Mouse (Mus musculus) forebrain, embryonic 11.5 days (tissue): Measurements from ENCODE around the gene Sco2. TPM values are rescaled to one million over a fixed set of nuclear protein-coding genes. Genes with fewer than 3 reads are reported as not detected.
A peak's percentile ranks its signal among the peaks of the same experiment; 100 is the strongest.

ENCODE experiments used
- ATAC-seq: fragments of 200-750 bp; cut with Nextera tagmentation; replicated peaks from 2 replicates; pipeline ENCODE4 v1.8.0; 2017; ENCODE audit warnings: moderate TSS enrichment; ENCODE audit not compliant: low FRiP score
- DNase-seq: peaks from one replicate; pipeline ENCODE4 v3.0.0-alpha.2; 2017; ENCODE audit warnings: low spot score
- H3K27ac ChIP-seq: fragments of 300-500 bp; sonication (generic); 2 replicates; pipeline ENCODE4 v1.5.1; 2014; ENCODE audit warnings: low read depth, low read length
- H3K27me3 ChIP-seq: fragments of 300-500 bp; sonication (generic); 2 replicates; pipeline ENCODE4 v1.6.1; 2014; ENCODE audit warnings: mild to moderate bottlenecking, low read length, mixed read lengths; ENCODE audit not compliant: control insufficient read depth, insufficient read depth
- H3K36me3 ChIP-seq: fragments of 300-500 bp; sonication (generic); 2 replicates; pipeline ENCODE4 v1.6.1; 2014; ENCODE audit warnings: mild to moderate bottlenecking, low read length, moderate library complexity, mixed read lengths; ENCODE audit not compliant: control insufficient read depth, insufficient read depth
- H3K4me1 ChIP-seq: fragments of 300-500 bp; sonication (generic); replicated peaks from 2 replicates; pipeline ENCODE4 v1.6.1; 2014; ENCODE audit warnings: low read length, mixed read lengths; ENCODE audit not compliant: control insufficient read depth, insufficient read depth
- H3K4me2 ChIP-seq: fragments of 300-500 bp; sonication (generic); 2 replicates; pipeline ENCODE4 v1.6.1; 2014; ENCODE audit warnings: low read depth, mild to moderate bottlenecking, low read length, moderate library complexity, mixed read lengths; ENCODE audit not compliant: severe bottlenecking
- H3K4me3 ChIP-seq: fragments of 300-500 bp; sonication (generic); 2 replicates; pipeline ENCODE4 v1.5.1; 2014; ENCODE audit warnings: low read depth, low read length
- H3K9ac ChIP-seq: fragments of 300-500 bp; sonication (generic); 2 replicates; pipeline ENCODE4 v1.6.1; 2014; ENCODE audit warnings: low read length
- H3K9me3 ChIP-seq: fragments of 300-500 bp; sonication (generic); 2 replicates; pipeline ENCODE4 v1.6.1; 2016; ENCODE audit warnings: low read length, mixed read lengths; ENCODE audit not compliant: control insufficient read depth
- WGBS: fragments of 180-500 bp; shearing (Covaris S2); extraction: QIAGEN DNeasy Blood & Tissue Kit; methylation state at CpG from one replicate; pipeline ENCODE4 v1.1.7; 2014; 5-methylcytosine and 5-hydroxymethylcytosine counted together
- polyA plus RNA-seq: library from polyadenylated mRNA; unstranded; fragments of >200 nt; fragmentation: Nextera tagmentation; extraction: Ambion mirVana; gene quantifications from 2 replicates; pipeline ENCODE4 v1.2.1, GENCODE M21; 2014

Gene Sco2
- polyA plus RNA-seq, 1 experiment from 2014 or later, result 5.7 TPM

DNA sequence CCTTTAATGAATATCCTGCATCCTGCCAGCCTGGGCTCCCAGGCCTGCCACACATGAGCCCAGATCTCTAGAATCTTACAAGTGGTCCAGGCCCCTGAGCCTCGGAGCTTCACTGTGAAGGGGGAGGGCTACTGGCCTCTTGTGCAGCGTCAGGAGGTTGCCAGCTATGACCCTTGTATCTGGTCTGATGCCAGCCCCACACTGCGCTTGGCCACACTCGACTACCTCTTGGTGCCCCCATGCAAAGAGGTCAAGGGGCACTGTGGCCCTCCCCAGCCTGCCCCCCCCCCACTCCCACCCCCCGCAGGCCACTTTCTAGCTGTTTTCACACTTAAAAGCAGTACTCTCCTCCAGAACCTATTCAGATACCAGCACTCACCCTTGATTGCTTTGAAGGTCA is 47.2 kb downstream of the Sco2 start:
- Histone ChIP-seq H3K27ac (no peak overlapping the region), H3K4me3 (no peak overlapping the region), H3K9ac (no peak overlapping the region), H3K9me3 (no peaks in the 10 kb centered on the region), H3K27me3 (peaks cover 2% of the 10 kb centered on the region; the same call in 1 of the 2 replicates), H3K4me1 (0 out of 2 replicates have a peak, but pooled peaks cover 2% of the 10 kb centered on the region), H3K4me2 (no peak overlapping the region), H3K36me3 (no peaks in the 10 kb centered on the region)
- DNase-seq (no peak), ATAC-seq (no peak)
- WGBS, result 76% methylated on average over 5 of the region's 5 CpGs

GRCm38 (mm10) chr15:89323656-89324055 is 50.0 kb downstream of the Sco2 start:
- ATAC-seq (no peak), DNase-seq (no peak)
- no peak overlapping the region for H3K27ac ChIP-seq
- H3K36me3 ChIP-seq, result no peaks in the 10 kb centered on the region
- peaks cover 2% of the 10 kb centered on the region; the same call in 1 of the 2 replicates for H3K27me3 ChIP-seq
- H3K4me3 ChIP-seq, result no peak overlapping the region
- no peaks in the 10 kb centered on the region for H3K9me3 ChIP-seq
- 0 out of 2 replicates have a peak, but pooled peaks cover 2% of the 10 kb centered on the region for H3K4me1 ChIP-seq
- no peak overlapping the region for H3K9ac ChIP-seq
- no peak overlapping the region for H3K4me2 ChIP-seq
- 90% methylated on average over 4 of the region's 4 CpGs for WGBS

- 0 out of 2 replicates have a peak within 1 kb of the TSS, but pooled peaks have one; percentile 21 for H3K9ac ChIP-seq
- peaks cover 2% of the 10 kb centered on the region; the same call in 1 of the 2 replicates for H3K27me3 ChIP-seq
- no peak within 1 kb of the TSS for H3K27ac ChIP-seq
- DNase-seq (no peak), ATAC-seq (no peak)
- no peaks in the 10 kb centered on the region for H3K9me3 ChIP-seq
- WGBS, result 7% methylated on average over 26 of the region's 26 CpGs
- H3K4me1 ChIP-seq, result 0 out of 2 replicates have a peak, but pooled peaks cover 2% of the 10 kb centered on the region
- H3K4me2 ChIP-seq, result peak within 1 kb of the TSS; percentile 24
- no peaks in the 10 kb centered on the region for H3K36me3 ChIP-seq
- no peak within 1 kb of the TSS for H3K4me3 ChIP-seq
Measured at GRCm38 (mm10) chr15:89322670-89323522, 50.8 kb downstream of the Sco2 start, which contains the start of gene Adm2. Gene Adm2, plus strand, starts transcription at chr15:89322720.

Other genes with a start within 250 kb of the Sco2 start
- gene Hdac10, start 245.1 kb downstream of the Sco2 start, polyA plus RNA-seq, result 14.2 and 16.2 TPM in 2 replicates
- 26.9 and 29.8 TPM in 2 replicates for gene Mapk12, start 233.1 kb downstream of the Sco2 start, polyA plus RNA-seq
- 43.2 and 47.6 TPM in 2 replicates for gene Mapk11, start 224.2 kb downstream of the Sco2 start, polyA plus RNA-seq
- 162 and 176 TPM in 2 replicates for gene Plxnb2, start 193.1 kb downstream of the Sco2 start, polyA plus RNA-seq
- 26.7 and 27.5 TPM in 2 replicates for gene Dennd6b, start 177.3 kb downstream of the Sco2 start, polyA plus RNA-seq
- 45.1 and 49.2 TPM in 2 replicates for gene Ppp6r2, start 162.3 kb downstream of the Sco2 start, polyA plus RNA-seq
- gene Sbf1, start 58.5 kb downstream of the Sco2 start, polyA plus RNA-seq, result 76.5 and 87.8 TPM in 2 replicates
- gene Adm2, start 51.1 kb downstream of the Sco2 start, polyA plus RNA-seq, result 0.15 TPM in 1 of 2 replicates, not detected in the other
- not detected in 2 replicates for gene Miox, start 39.4 kb downstream of the Sco2 start, polyA plus RNA-seq
- 43.7 and 47.3 TPM in 2 replicates for gene Lmf2, start 18.2 kb downstream of the Sco2 start, polyA plus RNA-seq
- gene Ncaph2, start 18.1 kb downstream of the Sco2 start, polyA plus RNA-seq, result 191 and 203 TPM in 2 replicates
- 0.80 and 1.3 TPM in 2 replicates for gene Tymp, start 3.2 kb upstream of the Sco2 start, polyA plus RNA-seq
- gene Odf3b, start 5.4 kb upstream of the Sco2 start, polyA plus RNA-seq, result 0.37 and 1.2 TPM in 2 replicates
- gene Klhdc7b, start 11.1 kb upstream of the Sco2 start, polyA plus RNA-seq, result not detected in 2 replicates
- not detected in 2 replicates for gene Syce3, start 36.7 kb upstream of the Sco2 start, polyA plus RNA-seq
- 0.84 TPM in 1 of 2 replicates, not detected in the other for gene Cpt1b, start 52.0 kb upstream of the Sco2 start, polyA plus RNA-seq
- 3.5 and 6.0 TPM in 2 replicates for gene C730034F03Rik, start 55.7 kb upstream of the Sco2 start, polyA plus RNA-seq
- 0.40 TPM in 1 of 2 replicates, not detected in the other for gene Gm44502, start 55.9 kb upstream of the Sco2 start, polyA plus RNA-seq
- gene Chkb, start 56.1 kb upstream of the Sco2 start, polyA plus RNA-seq, result 54.5 and 56.0 TPM in 2 replicates
- gene Mapk8ip2, start 80.1 kb upstream of the Sco2 start, polyA plus RNA-seq, result 26.0 and 27.4 TPM in 2 replicates
- gene Arsa, start 103.6 kb upstream of the Sco2 start, polyA plus RNA-seq, result 9.9 and 10.6 TPM in 2 replicates
- 3.8 and 4.9 TPM in 2 replicates for gene Shank3, start 125.8 kb upstream of the Sco2 start, polyA plus RNA-seq
- 0.65 and 0.84 TPM in 2 replicates for gene Acr, start 194.5 kb upstream of the Sco2 start, polyA plus RNA-seq
- 76.4 and 76.7 TPM in 2 replicates for gene Rabl2, start 218.1 kb upstream of the Sco2 start, polyA plus RNA-seq